In the genomic region with DNA sequence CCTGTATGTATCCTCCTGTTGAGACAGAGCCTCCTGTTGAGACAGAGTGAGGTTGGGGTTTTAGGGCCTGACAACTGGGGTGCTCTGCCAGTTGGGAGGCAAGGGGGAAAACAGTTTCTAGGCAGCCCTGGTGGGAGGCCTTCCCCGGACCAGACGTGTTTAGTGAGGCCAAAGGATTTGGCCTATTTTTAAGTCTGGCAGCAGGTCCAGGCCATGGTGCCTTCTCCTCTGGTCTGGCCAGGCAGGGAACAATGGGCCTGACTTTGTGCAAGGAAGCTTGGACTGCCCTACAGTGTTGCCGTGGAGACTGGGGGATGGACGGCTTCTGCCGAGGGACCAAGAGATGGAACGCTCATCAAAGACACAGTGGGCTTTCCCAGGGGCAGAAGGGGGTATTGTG, we compare ENCODE assay signal across 25 mouse cellular contexts. TPM values are rescaled to one million over a fixed set of nuclear protein-coding genes. Genes with fewer than 3 reads are reported as not detected.
A peak's percentile ranks its signal among the peaks of the same experiment; 100 is the strongest.
DNase-seq lines count a peak whose midpoint lies in the region; ATAC-seq and TF ChIP-seq lines count a peak whose summit lies in the region.
"Had no signal": no experiment of that assay in that cellular context is flagged by ENCODE, and none has a peak within 500 bp of the region (broad histone marks: within the 10 kb centered on the region; RNA-seq: fewer than 3 reads in every experiment).

No protein-coding gene starts in this region.

- no peaks in the 10 kb centered on the region for H3K27me3 ChIP-seq in forebrain, postnatal 0 days (ENCODE audit: insufficient read depth, low read length)
- no peaks in the 10 kb centered on the region for H3K27me3 ChIP-seq in forebrain, embryonic 13.5 days
- H3K27me3 ChIP-seq in neural tube, embryonic 12.5 days (replicated peaks), result no peaks in the 10 kb centered on the region
- H3K27me3 ChIP-seq: embryonic facial prominence, embryonic 13.5 days; heart, embryonic 15.5 days; limb, embryonic 13.5 days; megakaryocyte, embryonic 14.5 days had no signal

- DNase-seq in forebrain, postnatal 0 days, result peak; percentile 30
- peak; percentile 59 to 75 for DNase-seq in layer of hippocampus, adult 8-10 months (ENCODE audit: low spot score in 2 of 2)
- no peak for DNase-seq in layer of hippocampus, postnatal 25 days (ENCODE audit: extremely low spot score in 1 of 2, low spot score in 1 of 2)
- DNase-seq in neural tube, embryonic 10.5 days (ENCODE audit: extremely low spot score, low spot score), result no peak
- DNase-seq in cerebellum, postnatal 10 days, result peak; percentile 33 to 59
- DNase-seq in ovary, postnatal 36 days (ENCODE audit: low spot score), result no peak
- DNase-seq: adrenal gland, postnatal 10 days; B cell, adult 2 months; gastrocnemius, postnatal 10 days; heart, adult 2 months; kidney, adult 2 months; kidney, postnatal 25 days; lung, postnatal 14 days; thymus, postnatal 14 days had no signal

- H3K36me3 ChIP-seq in forebrain, postnatal 0 days (ENCODE audit: insufficient read depth), result peaks cover 64% of the 10 kb centered on the region
- H3K36me3 ChIP-seq in forebrain, embryonic 13.5 days (ENCODE audit: poor library complexity, severe bottlenecking), result peaks cover 69% of the 10 kb centered on the region
- H3K36me3 ChIP-seq in neural tube, embryonic 12.5 days, result peaks cover 57% of the 10 kb centered on the region

- H3K9me3 ChIP-seq in forebrain, postnatal 0 days (ENCODE audit: low read length), result no peaks in the 10 kb centered on the region
- no peaks in the 10 kb centered on the region for H3K9me3 ChIP-seq in forebrain, embryonic 13.5 days (replicated peaks)
- no peaks in the 10 kb centered on the region for H3K9me3 ChIP-seq in neural tube, embryonic 12.5 days
- H3K9me3 ChIP-seq: embryonic facial prominence, embryonic 13.5 days; heart, embryonic 15.5 days; limb, embryonic 13.5 days; megakaryocyte, embryonic 14.5 days had no signal

- TF ChIP-seq CTCF in forebrain, postnatal 0 days (IDR thresholded peaks at IDR 0.05; ENCODE audit: low read depth), result no peak

- H3K27ac ChIP-seq in forebrain, postnatal 0 days (ENCODE audit: low read depth, low read length), result no peak overlapping the region
- H3K27ac ChIP-seq in forebrain, embryonic 13.5 days, result no peak overlapping the region
- no peak overlapping the region for H3K27ac ChIP-seq in neural tube, embryonic 12.5 days
- H3K27ac ChIP-seq: embryonic facial prominence, embryonic 13.5 days; heart, embryonic 15.5 days; limb, embryonic 13.5 days; stomach, postnatal 0 days had no signal

- H3K4me1 ChIP-seq in forebrain, postnatal 0 days (ENCODE audit: insufficient read depth), result 0 out of 2 replicates have a peak, but pooled peaks cover 2% of the 10 kb centered on the region
- peaks cover 14% of the 10 kb centered on the region for H3K4me1 ChIP-seq in forebrain, embryonic 13.5 days
- peaks cover 14% of the 10 kb centered on the region for H3K4me1 ChIP-seq in neural tube, embryonic 12.5 days

- no peak overlapping the region for H3K4me2 ChIP-seq in forebrain, postnatal 0 days (ENCODE audit: low read depth)
- no peak overlapping the region for H3K4me2 ChIP-seq in forebrain, embryonic 13.5 days
- no peak overlapping the region for H3K4me2 ChIP-seq in neural tube, embryonic 12.5 days (replicated peaks)
- H3K4me2 ChIP-seq: embryonic facial prominence, embryonic 13.5 days; heart, embryonic 15.5 days; limb, embryonic 13.5 days had no signal

- 48% methylated on average over 6 of the region's 6 CpGs for WGBS in forebrain, postnatal 0 days
- 59% methylated on average over 6 of the region's 6 CpGs for WGBS in forebrain, embryonic 13.5 days
- WGBS in neural tube, embryonic 12.5 days, result 44% methylated on average over 6 of the region's 6 CpGs

- H3K4me3 ChIP-seq in forebrain, postnatal 0 days (ENCODE audit: low read depth, low read length), result no peak overlapping the region
- no peak overlapping the region for H3K4me3 ChIP-seq in forebrain, embryonic 13.5 days
- H3K4me3 ChIP-seq in neural tube, embryonic 12.5 days, result no peak overlapping the region
- H3K4me3 ChIP-seq: embryonic facial prominence, embryonic 13.5 days; heart, adult 2 months; heart, embryonic 15.5 days; left cerebral cortex, adult 2 months; limb, embryonic 13.5 days had no signal

- no peak overlapping the region for H3K9ac ChIP-seq in forebrain, postnatal 0 days
- no peak overlapping the region for H3K9ac ChIP-seq in forebrain, embryonic 13.5 days
- H3K9ac ChIP-seq in neural tube, embryonic 12.5 days, result 0 out of 2 replicates have a peak overlapping the region, but pooled peaks have one; percentile 13
- H3K9ac ChIP-seq: embryonic facial prominence, embryonic 13.5 days; heart, embryonic 15.5 days; limb, embryonic 13.5 days had no signal

- no peak for ATAC-seq in forebrain, postnatal 0 days
- ATAC-seq in forebrain, embryonic 13.5 days, result no peak
- ATAC-seq in neural tube, embryonic 12.5 days (ENCODE audit: low FRiP score, low read depth), result no peak

RNA-seq across cellular contexts. Expression of a gene that starts 4.8 kb away (rescaled TPM):
- total RNA-seq in forebrain, postnatal 0 days (2014; rRNA removed), result 71.5 and 86.5 TPM in 2 replicates
- polyA plus RNA-seq in forebrain, postnatal 0 days (2015; fragmentation: Nextera tagmentation; extraction: Ambion mirVana), result 91.8 and 101 TPM in 2 replicates
- 108 and 122 TPM in 2 replicates for polyA plus RNA-seq in forebrain, embryonic 13.5 days (2015; fragmentation: Nextera tagmentation; extraction: Ambion mirVana)
- total RNA-seq in layer of hippocampus, adult 8-10 months (2022), result 10 to 100 TPM; 34.2 to 46.9 (median 38.5) TPM
- total RNA-seq in layer of hippocampus, postnatal 25 days (2021), result 10 to 100 TPM; 47.0 to 50.4 TPM
- 91.7 and 96.3 TPM in 2 replicates for polyA plus RNA-seq in neural tube, embryonic 12.5 days (2016; fragmentation: Nextera tagmentation; extraction: Ambion mirVana)

RNA-seq across cellular contexts. Expression of a gene that starts 11.7 kb away (rescaled TPM):
- total RNA-seq in forebrain, postnatal 0 days (2014; rRNA removed), result 349 and 423 TPM in 2 replicates
- 470 and 473 TPM in 2 replicates for polyA plus RNA-seq in forebrain, postnatal 0 days (2015; fragmentation: Nextera tagmentation; extraction: Ambion mirVana)
- polyA plus RNA-seq in forebrain, embryonic 13.5 days (2015; fragmentation: Nextera tagmentation; extraction: Ambion mirVana), result 217 and 236 TPM in 2 replicates
- total RNA-seq in layer of hippocampus, adult 8-10 months (2022), result 100 to 1,000 TPM; 413 to 631 (median 486) TPM
- 100 to 1,000 TPM; 489 to 524 TPM for total RNA-seq in layer of hippocampus, postnatal 25 days (2021)
- polyA plus RNA-seq in neural tube, embryonic 12.5 days (2016; fragmentation: Nextera tagmentation; extraction: Ambion mirVana), result 255 and 258 TPM in 2 replicates

RNA-seq across cellular contexts. Expression of a gene that starts 30.2 kb away (rescaled TPM):
- 1.0 and 1.3 TPM in 2 replicates for total RNA-seq in forebrain, postnatal 0 days (2014; rRNA removed)
- 1.1 and 1.2 TPM in 2 replicates for polyA plus RNA-seq in forebrain, postnatal 0 days (2015; fragmentation: Nextera tagmentation; extraction: Ambion mirVana)
- 1.3 and 1.7 TPM in 2 replicates for polyA plus RNA-seq in forebrain, embryonic 13.5 days (2015; fragmentation: Nextera tagmentation; extraction: Ambion mirVana)
- total RNA-seq in layer of hippocampus, adult 8-10 months (2022), result under 1 TPM in 1 of 4 experiments, not detected in 3; 0.16 TPM
- not detected for total RNA-seq in layer of hippocampus, postnatal 25 days (2021)
- polyA plus RNA-seq in neural tube, embryonic 12.5 days (2016; fragmentation: Nextera tagmentation; extraction: Ambion mirVana), result 1.8 and 2.2 TPM in 2 replicates
- total RNA-seq: common myeloid progenitor, adult 5-6 weeks; heart, adult 2 months; left cerebral cortex, adult 2 months; monocyte, adult 5-6 weeks had no signal

RNA-seq across cellular contexts. Expression of a gene that starts 41.9 kb away (rescaled TPM):
- 0.77 and 1.00 TPM in 2 replicates for total RNA-seq in forebrain, postnatal 0 days (2014; rRNA removed)
- 1.1 and 2.0 TPM in 2 replicates for polyA plus RNA-seq in forebrain, postnatal 0 days (2015; fragmentation: Nextera tagmentation; extraction: Ambion mirVana)
- 0.48 and 1.2 TPM in 2 replicates for polyA plus RNA-seq in forebrain, embryonic 13.5 days (2015; fragmentation: Nextera tagmentation; extraction: Ambion mirVana)
- total RNA-seq in layer of hippocampus, adult 8-10 months (2022), result 1 to 10 TPM in 1 of 4 experiments, under 1 TPM in 3; 0.61 to 1.2 (median 0.83) TPM
- total RNA-seq in layer of hippocampus, postnatal 25 days (2021), result 1 to 10 TPM in 1 of 2 experiments, under 1 TPM in 1; 0.89 to 1.3 TPM
- polyA plus RNA-seq in neural tube, embryonic 12.5 days (2016; fragmentation: Nextera tagmentation; extraction: Ambion mirVana), result 0.99 and 2.0 TPM in 2 replicates
- total RNA-seq: common myeloid progenitor, adult 5-6 weeks; hematopoietic stem cell, adult 5-6 weeks; monocyte, adult 5-6 weeks had no signal

RNA-seq across cellular contexts. Expression of a gene that starts 59.4 kb away (rescaled TPM):
- 1.4 TPM in 1 of 2 replicates, not detected in the other for total RNA-seq in forebrain, postnatal 0 days (2014; rRNA removed)
- 0.53 and 0.56 TPM in 2 replicates for polyA plus RNA-seq in forebrain, postnatal 0 days (2015; fragmentation: Nextera tagmentation; extraction: Ambion mirVana)
- polyA plus RNA-seq in forebrain, embryonic 13.5 days (2015; fragmentation: Nextera tagmentation; extraction: Ambion mirVana), result 0.81 and 0.83 TPM in 2 replicates
- total RNA-seq in layer of hippocampus, adult 8-10 months (2022), result under 1 TPM in 2 of 4 experiments, not detected in 2; 0.70 to 0.75 TPM
- not detected for total RNA-seq in layer of hippocampus, postnatal 25 days (2021)
- polyA plus RNA-seq in neural tube, embryonic 12.5 days (2016; fragmentation: Nextera tagmentation; extraction: Ambion mirVana), result 1.4 and 2.2 TPM in 2 replicates

Comparison
In these comparisons a context has a peak if more than half of its experiments do, and no peak if none do; other contexts are left out.
1. DNase-seq: peak in forebrain, postnatal 0 days (single experiment), layer of hippocampus, adult 8-10 months (2 of 2) and cerebellum, postnatal 10 days (2 of 2); none in layer of hippocampus, postnatal 25 days (0 of 2), neural tube, embryonic 10.5 days (single experiment) and ovary, postnatal 36 days (single experiment).